Mouse (Mus musculus): ENCODE measurements around the gene Camk1.

GRCm38 (mm10) chr6:113364518-113365135, 20.8 kb upstream of the Camk1 start:
- no peak for TF ChIP-seq POLR2A (IDR thresholded peaks at IDR 0.05; ENCODE audit: insufficient read depth, low read depth, low read length)
- no peak for TF ChIP-seq EP300 (IDR thresholded peaks at IDR 0.05; ENCODE audit: insufficient read depth, low read depth, low read length)
- no peak for TF ChIP-seq CTCF (IDR thresholded peaks at IDR 0.05)
